Mouse (Mus musculus): ENCODE measurements around the gene Ubxn7.

- no peak for TF ChIP-seq CTCF (IDR thresholded peaks at IDR 0.05; ENCODE audit: insufficient read depth, low read length)
- no peak for TF ChIP-seq POLR2A (IDR thresholded peaks at IDR 0.05; ENCODE audit: borderline replicate concordance, extremely low read depth, low read depth, low read length)
These were observed 39.3 kb downstream of the Ubxn7 start for GRCm38 (mm10) chr16:32371351-32371750.
